Mouse (Mus musculus): ENCODE results near the gene Sned1. TPM values are rescaled to one million over a fixed set of nuclear protein-coding genes. Genes with fewer than 3 reads are reported as not detected.
A peak's percentile ranks its signal among the peaks of the same experiment; 100 is the strongest.

Gene Sned1
- polyA plus RNA-seq, 1 experiment from 2014 or later: 39.5 TPM

DNA sequence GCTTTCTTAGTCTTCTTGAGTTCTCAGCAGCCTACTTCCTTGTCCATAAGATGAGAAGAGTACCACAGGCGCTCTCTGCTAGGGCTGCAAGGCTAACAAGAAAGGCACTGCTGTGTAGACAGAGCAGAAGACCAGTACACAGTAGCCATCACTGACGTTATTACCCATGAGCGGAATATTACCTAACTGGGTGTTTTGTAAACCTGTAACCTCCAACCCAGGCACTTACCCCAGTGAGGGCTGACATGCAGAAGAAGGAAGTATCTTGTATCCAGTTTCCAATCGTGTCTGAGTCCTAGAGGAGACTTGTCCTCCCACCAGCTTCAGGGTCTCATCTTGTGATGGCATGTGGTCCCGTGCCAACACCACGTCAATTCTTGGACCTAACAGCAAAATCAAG is 88.3 kb downstream of the Sned1 start:
- 90% methylated on average over 6 of the region's 6 CpGs for WGBS
- H3K9ac ChIP-seq (replicated peaks): no peak overlapping the region
- no peaks in the 10 kb centered on the region for H3K9me3 ChIP-seq
- H3K4me3 ChIP-seq (replicated peaks): no peak overlapping the region
- no peak overlapping the region for H3K4me2 ChIP-seq
- no peak overlapping the region for H3K27ac ChIP-seq
- no peaks in the 10 kb centered on the region for H3K4me1 ChIP-seq (replicated peaks)
- ATAC-seq (ENCODE audit: insufficient number of reproducible peaks, insufficient read depth, low FRiP score, low TSS enrichment, low read depth): no peak
- H3K36me3 ChIP-seq: peaks cover 87% of the 10 kb centered on the region
- no peaks in the 10 kb centered on the region for H3K27me3 ChIP-seq

DNA sequence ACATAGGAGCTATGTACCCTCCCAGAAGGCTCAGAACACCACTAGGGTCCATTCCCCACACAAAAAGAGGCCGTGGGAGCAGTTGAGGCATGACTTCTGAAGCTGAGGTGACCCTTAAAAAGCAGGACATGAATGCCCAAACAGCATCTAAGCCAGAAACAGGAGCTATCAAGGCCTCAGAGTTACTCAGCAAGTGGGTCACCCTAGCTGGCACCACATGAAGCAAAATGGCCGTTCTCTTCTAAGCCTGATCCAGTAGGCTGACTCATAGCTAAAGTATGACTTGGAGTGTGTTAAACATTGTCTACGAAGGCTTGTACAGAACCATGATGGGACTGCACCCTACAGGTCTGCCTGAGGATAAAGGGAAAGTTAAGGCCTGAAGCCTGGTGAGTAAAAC is 90.8 kb downstream of the Sned1 start:
- WGBS: 90% methylated on average over 3 of the region's 3 CpGs
- Histone ChIP-seq H3K4me2 (no peak overlapping the region), H3K9me3 (no peaks in the 10 kb centered on the region), H3K9ac (replicated peaks) (no peak overlapping the region), H3K36me3 (peaks cover 85% of the 10 kb centered on the region), H3K27me3 (no peaks in the 10 kb centered on the region), H3K27ac (no peak overlapping the region), H3K4me1 (replicated peaks) (no peaks in the 10 kb centered on the region), H3K4me3 (replicated peaks) (no peak overlapping the region)
- ATAC-seq (ENCODE audit: insufficient number of reproducible peaks, insufficient read depth, low FRiP score, low TSS enrichment, low read depth): no peak

DNA sequence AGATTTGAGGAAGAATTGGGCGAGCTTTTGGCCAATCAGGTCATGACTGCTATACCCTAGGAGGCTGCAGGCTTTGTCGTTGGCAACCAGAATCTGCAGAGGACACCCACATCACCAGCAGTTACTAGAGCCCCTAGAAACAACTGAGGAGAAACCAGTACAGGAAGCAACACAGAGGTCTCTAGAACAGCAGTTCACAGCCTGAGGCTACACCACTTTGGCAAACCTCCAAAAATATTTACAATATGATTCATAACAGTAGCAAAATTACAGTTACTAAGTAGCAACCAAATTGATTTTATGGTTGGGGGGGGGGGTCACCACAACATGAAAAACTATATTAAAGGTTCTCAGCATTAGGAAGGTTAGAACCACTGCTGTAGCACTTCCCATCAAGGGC is 99.0 kb downstream of the Sned1 start:
- peaks cover 68% of the 10 kb centered on the region for H3K36me3 ChIP-seq
- H3K9ac ChIP-seq (replicated peaks): no peak overlapping the region
- no peaks in the 10 kb centered on the region for H3K4me1 ChIP-seq (replicated peaks)
- H3K27me3 ChIP-seq: no peaks in the 10 kb centered on the region
- no peaks in the 10 kb centered on the region for H3K9me3 ChIP-seq
- ATAC-seq (ENCODE audit: insufficient number of reproducible peaks, insufficient read depth, low FRiP score, low TSS enrichment, low read depth): no peak
- H3K4me3 ChIP-seq (replicated peaks): no peak overlapping the region
- H3K27ac ChIP-seq: no peak overlapping the region
- no peak overlapping the region for H3K4me2 ChIP-seq
- WGBS: 82% methylated on average over 2 of the region's 2 CpGs

DNA sequence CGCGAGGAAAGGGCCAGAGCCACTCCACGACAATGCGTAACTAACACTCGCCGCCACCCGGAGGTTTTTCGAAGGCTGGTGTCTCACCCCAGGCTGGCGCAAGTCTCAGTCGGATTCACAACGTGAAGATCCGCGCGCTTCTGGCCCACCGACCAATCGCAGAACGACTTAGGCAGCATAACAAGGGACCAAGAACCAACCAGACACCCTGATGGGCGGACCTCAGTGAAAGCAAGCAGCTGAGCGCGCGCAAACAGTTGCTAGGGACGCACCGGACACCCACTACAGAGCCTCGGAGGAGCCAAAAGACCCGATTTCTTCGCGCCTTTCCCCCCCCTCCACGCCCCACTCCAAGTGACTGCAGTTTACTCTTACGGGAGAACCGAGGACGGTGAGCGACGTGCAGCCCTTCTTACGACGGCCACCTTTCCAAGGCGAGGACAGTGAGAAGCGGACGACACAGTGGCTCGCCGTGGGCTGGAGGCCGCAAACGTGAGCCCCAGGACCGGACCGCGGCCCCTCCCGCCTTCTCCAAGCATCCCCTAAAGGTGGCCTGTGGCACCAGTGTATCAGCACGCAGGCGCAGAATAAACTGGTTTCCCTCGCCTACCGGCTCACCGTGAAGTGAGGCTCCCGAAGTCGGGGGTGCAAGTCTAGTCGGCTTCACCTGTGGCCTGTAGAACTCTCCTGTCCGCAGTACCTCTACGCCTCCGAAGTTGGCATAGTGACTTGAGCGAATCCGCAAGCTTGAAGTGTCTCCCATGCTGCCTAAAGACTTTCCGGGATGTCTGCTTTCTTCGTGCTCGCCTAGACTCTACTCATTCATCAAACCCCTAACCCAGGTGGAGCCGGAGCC is 107.2 kb downstream of the Sned1 start, which contains the start of the genes Ppp1r7 and Pask:
Gene Ppp1r7 (plus strand): TSS at position 207 of the 856 bp plus-strand sequence.
Gene Pask (minus strand): TSS at position 835 of the 856 bp plus-strand sequence.
- under 1% methylated on average over 63 of the region's 63 CpGs for WGBS
- Histone ChIP-seq H3K9ac (replicated peaks) (peak within 1 kb of the TSS; percentile 86), H3K4me1 (replicated peaks) (peaks cover 16% of the 10 kb centered on the region), H3K4me3 (replicated peaks) (peak within 1 kb of the TSS; percentile 93), H3K27me3 (no peaks in the 10 kb centered on the region), H3K36me3 (peaks cover 20% of the 10 kb centered on the region), H3K9me3 (no peaks in the 10 kb centered on the region), H3K4me2 (peak within 1 kb of the TSS; percentile 78), H3K27ac (peak within 1 kb of the TSS; percentile 66)
- ATAC-seq (ENCODE audit: insufficient number of reproducible peaks, insufficient read depth, low FRiP score, low TSS enrichment, low read depth): peak; percentile 94

DNA sequence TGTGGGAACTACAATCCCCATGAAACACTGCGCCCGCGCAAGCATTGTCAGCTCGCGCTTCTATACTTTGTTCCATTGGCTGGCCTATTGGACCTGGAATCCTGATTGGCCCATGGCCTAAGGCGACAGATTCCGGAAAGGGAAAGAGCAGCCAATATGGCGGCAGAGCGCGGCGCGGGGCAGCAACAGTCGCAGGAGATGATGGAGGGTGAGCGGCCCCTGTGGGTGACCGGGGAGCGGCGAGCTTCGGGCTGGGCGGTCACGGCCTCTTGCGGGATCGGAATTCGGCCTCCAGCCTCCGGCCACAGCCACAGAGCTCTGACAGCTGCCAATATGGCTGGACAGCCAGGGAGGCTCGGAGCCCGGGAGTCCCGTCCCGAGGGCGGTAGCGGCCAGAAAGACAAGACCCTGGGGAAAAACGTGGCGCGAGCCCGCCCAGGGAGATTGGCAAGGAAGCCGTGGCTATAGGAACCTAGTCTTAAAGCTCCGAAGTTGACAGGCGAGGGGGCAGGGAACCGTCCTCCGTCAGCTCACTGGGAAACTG is 107.9 kb downstream of the Sned1 start:
- H3K4me1 ChIP-seq (replicated peaks): peaks cover 16% of the 10 kb centered on the region
- peak overlapping the region; percentile 78 for H3K4me2 ChIP-seq
- no peaks in the 10 kb centered on the region for H3K27me3 ChIP-seq
- under 1% methylated on average over 39 of the region's 39 CpGs for WGBS
- H3K9me3 ChIP-seq: no peaks in the 10 kb centered on the region
- peaks cover 27% of the 10 kb centered on the region for H3K36me3 ChIP-seq
- peak overlapping the region; percentile 86 for H3K9ac ChIP-seq (replicated peaks)
- peak; percentile 95 for ATAC-seq (ENCODE audit: insufficient number of reproducible peaks, insufficient read depth, low FRiP score, low TSS enrichment, low read depth)
- H3K4me3 ChIP-seq (replicated peaks): peak overlapping the region; percentile 93
- H3K27ac ChIP-seq: peak overlapping the region; percentile 66; the same call in 1 of the 2 replicates

DNA sequence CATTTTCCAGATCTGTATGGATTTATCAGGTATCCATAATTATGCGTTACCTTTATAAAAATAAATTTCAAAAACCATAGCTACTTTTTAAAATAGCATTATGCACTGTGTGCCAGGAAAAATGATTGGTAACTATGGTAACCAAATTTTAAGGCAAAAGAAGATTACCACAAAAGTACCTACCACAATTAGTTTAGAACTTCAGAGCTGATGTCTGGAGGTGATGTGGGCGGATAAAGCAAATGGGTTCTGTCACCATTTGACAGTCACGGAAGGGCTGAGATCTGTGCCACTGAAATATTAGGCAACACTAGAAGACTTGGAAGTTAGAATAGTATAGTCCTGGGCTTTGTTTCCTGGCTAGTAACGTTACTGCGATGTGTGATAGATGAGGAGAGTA is 111.5 kb downstream of the Sned1 start:
- no peak overlapping the region for H3K9ac ChIP-seq (replicated peaks)
- no peak overlapping the region for H3K4me3 ChIP-seq (replicated peaks)
- no peak overlapping the region for H3K4me2 ChIP-seq
- H3K4me1 ChIP-seq (replicated peaks): peaks cover 7% of the 10 kb centered on the region
- no peaks in the 10 kb centered on the region for H3K27me3 ChIP-seq
- no peak overlapping the region for H3K27ac ChIP-seq
- H3K36me3 ChIP-seq: peaks cover 61% of the 10 kb centered on the region
- no peak for ATAC-seq (ENCODE audit: insufficient number of reproducible peaks, insufficient read depth, low FRiP score, low TSS enrichment, low read depth)
- 95% methylated on average over 5 of the region's 5 CpGs for WGBS
- H3K9me3 ChIP-seq: no peaks in the 10 kb centered on the region

DNA sequence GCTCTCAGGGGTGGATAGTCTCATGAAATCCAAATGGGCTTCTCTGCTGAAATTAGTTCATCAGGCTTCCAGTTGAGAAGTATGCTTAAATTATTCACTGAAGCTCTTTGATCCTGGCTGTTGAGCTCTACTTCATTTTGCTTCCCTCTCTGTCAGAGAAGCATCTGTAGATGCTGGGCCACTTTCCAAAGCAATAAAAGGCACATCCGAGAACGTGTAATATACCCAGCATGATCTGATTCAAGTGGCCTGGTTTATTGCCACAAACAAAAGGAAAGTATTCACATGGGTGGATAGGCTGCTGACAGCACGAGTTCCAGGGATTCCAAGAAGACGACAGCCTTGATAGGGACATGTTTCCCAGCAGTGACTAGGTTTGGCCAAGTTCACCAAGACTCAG is 114.1 kb downstream of the Sned1 start:
- H3K9ac ChIP-seq (replicated peaks): no peak overlapping the region
- peaks cover under 1% of the 10 kb centered on the region for H3K4me1 ChIP-seq (replicated peaks)
- H3K36me3 ChIP-seq: peaks cover 86% of the 10 kb centered on the region
- ATAC-seq (ENCODE audit: insufficient number of reproducible peaks, insufficient read depth, low FRiP score, low TSS enrichment, low read depth): no peak
- no peaks in the 10 kb centered on the region for H3K9me3 ChIP-seq
- WGBS: 59% methylated on average over 4 of the region's 4 CpGs
- H3K4me2 ChIP-seq: no peak overlapping the region
- no peak overlapping the region for H3K4me3 ChIP-seq (replicated peaks)
- no peaks in the 10 kb centered on the region for H3K27me3 ChIP-seq
- H3K27ac ChIP-seq: no peak overlapping the region

Small RNA genes lying within 50 kb of the gene (microRNA-seq; reads per million reads assigned to microRNA genes)
- not detected for gene Mir6901
- 0.70 reads per million for gene Mir6902

Other genes with a start within 250 kb of the Sned1 start
- gene Aqp12, start 229.5 kb upstream of the Sned1 start, polyA plus RNA-seq (2016; fragmentation: Nextera tagmentation; extraction: Ambion mirVana): not detected in 2 replicates
- gene Kif1a, start 133.9 kb upstream of the Sned1 start, polyA plus RNA-seq (2016; fragmentation: Nextera tagmentation; extraction: Ambion mirVana): 10.3 and 12.4 TPM in 2 replicates
- not detected in 2 replicates for gene Agxt, start 100.6 kb upstream of the Sned1 start, polyA plus RNA-seq (2016; fragmentation: Nextera tagmentation; extraction: Ambion mirVana)
- gene 2310007B03Rik, start 74.9 kb upstream of the Sned1 start, polyA plus RNA-seq (2016; fragmentation: Nextera tagmentation; extraction: Ambion mirVana): 0.10 and 0.18 TPM in 2 replicates
- 0.27 and 0.33 TPM in 2 replicates for gene Crocc2, start 67.1 kb upstream of the Sned1 start, polyA plus RNA-seq (2016; fragmentation: Nextera tagmentation; extraction: Ambion mirVana)
- 34.3 and 38.8 TPM in 2 replicates for gene Mterf4, start 70.1 kb downstream of the Sned1 start, polyA plus RNA-seq (2016; fragmentation: Nextera tagmentation; extraction: Ambion mirVana)
- gene Ppp1r7, start 107.0 kb downstream of the Sned1 start, polyA plus RNA-seq (2016; fragmentation: Nextera tagmentation; extraction: Ambion mirVana): 66.6 and 70.0 TPM in 2 replicates
- 25.8 and 27.0 TPM in 2 replicates for gene Pask, start 107.6 kb downstream of the Sned1 start, polyA plus RNA-seq (2016; fragmentation: Nextera tagmentation; extraction: Ambion mirVana)
- gene Ano7, start 138.1 kb downstream of the Sned1 start, polyA plus RNA-seq (2016; fragmentation: Nextera tagmentation; extraction: Ambion mirVana): 0.51 and 0.87 TPM in 2 replicates
- 135 and 140 TPM in 2 replicates for gene Hdlbp, start 243.0 kb downstream of the Sned1 start, polyA plus RNA-seq (2016; fragmentation: Nextera tagmentation; extraction: Ambion mirVana)